Comparison of ENCODE assay signal across 15 mouse cellular contexts in genomic region chr6:100895183-100895582, GRCm38 (mm10).
"Had no signal": no experiment of that assay in that cellular context is flagged by ENCODE, and none has a peak within 500 bp of the region (broad histone marks: within the 10 kb centered on the region; RNA-seq: fewer than 3 reads in every experiment).

No protein-coding gene starts in this region.

- H3K27ac ChIP-seq: neural tube, embryonic 15.5 days; stomach, embryonic 15.5 days; stomach, postnatal 0 days had no signal

- H3K4me1 ChIP-seq: neural tube, embryonic 15.5 days; stomach, embryonic 15.5 days had no signal

- H3K9me3 ChIP-seq: neural tube, embryonic 15.5 days; stomach, embryonic 15.5 days had no signal

- H3K9ac ChIP-seq: neural tube, embryonic 15.5 days; stomach, embryonic 15.5 days had no signal

- H3K4me3 ChIP-seq: neural tube, embryonic 15.5 days; stomach, embryonic 15.5 days had no signal

- H3K36me3 ChIP-seq: neural tube, embryonic 15.5 days; stomach, embryonic 15.5 days had no signal

- H3K27me3 ChIP-seq: neural tube, embryonic 15.5 days; stomach, embryonic 15.5 days had no signal

- DNase-seq: retina, postnatal 1 day; right cerebral cortex, adult 18-20 months; right cerebral cortex, postnatal 14 days; right cerebral cortex, postnatal 25 days; right cerebral cortex, postnatal 4 days; spleen, adult 18-20 months; thymus, adult 18-20 months; thymus, adult 2 months; thymus, postnatal 14 days; thymus, postnatal 25 days; thymus, postnatal 36 days; thymus, postnatal 4 days had no signal

- H3K4me2 ChIP-seq: neural tube, embryonic 15.5 days; stomach, embryonic 15.5 days had no signal
